Mouse (Mus musculus): ENCODE data around the gene Ctxn2. TPM values are rescaled to one million over a fixed set of nuclear protein-coding genes. Genes with fewer than 3 reads are reported as not detected.

The Ctxn2 gene
- polyA plus RNA-seq (2012; rRNA removed) = 0.05 TPM in 1 of 2 replicates, not detected in the other

GRCm38 (mm10) chr2:125135903-125136811 lies at the start of gene Ctxn2:
Gene Ctxn2, plus strand, starts transcription at chr2:125136692.

GRCm38 (mm10) chr2:125123477-125123852 lies 13.0 kb upstream of the Ctxn2 start, which contains the start of gene Myef2:
Gene Myef2, minus strand, starts transcription at chr2:125123661.

GRCm38 (mm10) chr2:125152388-125152787 lies 15.9 kb downstream of the Ctxn2 start, which contains the start of gene Slc12a1:
Gene Slc12a1, plus strand, starts transcription at chr2:125152505.

Other genes with a start within 250 kb of the Ctxn2 start
- 0.03 and 0.06 TPM in 2 replicates for gene Slc24a5, start 68.6 kb upstream of the Ctxn2 start, polyA plus RNA-seq (2012; rRNA removed)
- 2.1 and 3.3 TPM in 2 replicates for gene Myef2, start 13.0 kb upstream of the Ctxn2 start, polyA plus RNA-seq (2012; rRNA removed)
- gene Slc12a1, start 15.8 kb downstream of the Ctxn2 start, polyA plus RNA-seq (2012; rRNA removed) = not detected in 2 replicates
- gene Dut, start 110.5 kb downstream of the Ctxn2 start, polyA plus RNA-seq (2012; rRNA removed) = 6.2 and 14.4 TPM in 2 replicates